8 mouse cellular contexts compared by ENCODE assay signal in genomic region chr6:141041358-141041757, GRCm38 (mm10).
A peak's percentile ranks its signal among the peaks of the same experiment; 100 is the strongest.
DNase-seq lines count a peak whose midpoint lies in the region; ATAC-seq and TF ChIP-seq lines count a peak whose summit lies in the region.

No protein-coding gene starts in this region.

- no peak for TF ChIP-seq POLR2A in cerebellum, adult 2 months (IDR thresholded peaks at IDR 0.05; ENCODE audit: borderline replicate concordance, insufficient read depth, low read length)

- H3K4me3 ChIP-seq in stomach, postnatal 0 days (ENCODE audit: low read depth, low read length), result no peak overlapping the region
- H3K4me3 ChIP-seq in cerebellum, adult 2 months (replicated peaks; ENCODE audit: insufficient read depth, low read depth, low read length), result no peak overlapping the region
- H3K4me3 ChIP-seq in left cerebral cortex, adult 2 months, result no peak overlapping the region

- WGBS in stomach, postnatal 0 days, result 40% methylated on average over 5 of the region's 5 CpGs
- WGBS in cerebellum, adult 2 months, result 49% methylated on average over 5 of the region's 5 CpGs

- H3K4me2 ChIP-seq in stomach, postnatal 0 days (replicated peaks; ENCODE audit: low read depth), result no peak overlapping the region; the same call in 1 of the 2 replicates

- no peaks in the 10 kb centered on the region for H3K9me3 ChIP-seq in stomach, postnatal 0 days (ENCODE audit: control insufficient read depth, low read length)

- ATAC-seq in stomach, postnatal 0 days (ENCODE audit: low FRiP score, low TSS enrichment), result 0 out of 2 replicates have a peak, but pooled peaks have one; percentile 40

- TF ChIP-seq EP300 in stomach, postnatal 0 days (optimal IDR thresholded peaks at IDR 0.05), result no peak

- H3K27ac ChIP-seq in stomach, postnatal 0 days (replicated peaks), result peak overlapping the region; percentile 40; the same call in 1 of the 2 replicates
- H3K27ac ChIP-seq in cerebellum, adult 2 months (ENCODE audit: insufficient read depth, low read length), result no peak overlapping the region
- H3K27ac ChIP-seq in left cerebral cortex, adult 2 months, result no peak overlapping the region

- no peaks in the 10 kb centered on the region for H3K36me3 ChIP-seq in stomach, postnatal 0 days (ENCODE audit: control insufficient read depth, insufficient read depth, low read length)

- H3K4me1 ChIP-seq in stomach, postnatal 0 days (replicated peaks; ENCODE audit: control insufficient read depth, insufficient read depth), result no peaks in the 10 kb centered on the region
- H3K4me1 ChIP-seq in cerebellum, adult 2 months (ENCODE audit: control insufficient read depth, insufficient read depth, low read length), result peaks cover 6% of the 10 kb centered on the region; the same call in 1 of the 2 replicates

- DNase-seq in adrenal gland, adult 2 months, result peak; percentile 7
- no peak for DNase-seq in adrenal gland, postnatal 14 days
- peak; percentile 7 for DNase-seq in ovary, adult 18-20 months (ENCODE audit: low spot score)
- DNase-seq in ovary, postnatal 10 days (ENCODE audit: low spot score), result no peak
- DNase-seq in kidney, postnatal 4 days, result peak; percentile 34 to 60
- DNase-seq in stomach, postnatal 0 days (ENCODE audit: low spot score), result no peak
- DNase-seq in cerebellum, adult 2 months, result no peak
- no peak for DNase-seq in left cerebral cortex, adult 2 months (ENCODE audit: extremely low spot score in 1 of 2, low spot score in 2 of 2)

- TF ChIP-seq CTCF in stomach, postnatal 0 days (IDR thresholded peaks at IDR 0.05; ENCODE audit: low read depth), result no peak
- no peak for TF ChIP-seq CTCF in cerebellum, adult 2 months (IDR thresholded peaks at IDR 0.05; ENCODE audit: borderline replicate concordance, insufficient read depth, low read depth, low read length)
- no peak for TF ChIP-seq CTCF in left cerebral cortex, adult 2 months (IDR thresholded peaks at IDR 0.05)

- no peak overlapping the region for H3K9ac ChIP-seq in stomach, postnatal 0 days (ENCODE audit: low read length)

- intact Hi-C loops in left cerebral cortex, adult 2 months (cut with DNase I), result no loop called here

- H3K27me3 ChIP-seq in stomach, postnatal 0 days (ENCODE audit: control insufficient read depth, insufficient read depth, low read length), result no peaks in the 10 kb centered on the region
- no peaks in the 10 kb centered on the region for H3K27me3 ChIP-seq in cerebellum, adult 2 months (ENCODE audit: control insufficient read depth, insufficient read depth, low read length)

Comparison
In these comparisons a context has a peak if more than half of its experiments do, and no peak if none do; other contexts are left out.
1. DNase-seq: peak in adrenal gland, adult 2 months (single experiment), ovary, adult 18-20 months (single experiment) and kidney, postnatal 4 days (2 of 2); none in adrenal gland, postnatal 14 days (single experiment), ovary, postnatal 10 days (single experiment), stomach, postnatal 0 days (single experiment), cerebellum, adult 2 months (0 of 2) and left cerebral cortex, adult 2 months (0 of 2).